ENCODE assay signal across 7 mouse cellular contexts in the genomic region with DNA sequence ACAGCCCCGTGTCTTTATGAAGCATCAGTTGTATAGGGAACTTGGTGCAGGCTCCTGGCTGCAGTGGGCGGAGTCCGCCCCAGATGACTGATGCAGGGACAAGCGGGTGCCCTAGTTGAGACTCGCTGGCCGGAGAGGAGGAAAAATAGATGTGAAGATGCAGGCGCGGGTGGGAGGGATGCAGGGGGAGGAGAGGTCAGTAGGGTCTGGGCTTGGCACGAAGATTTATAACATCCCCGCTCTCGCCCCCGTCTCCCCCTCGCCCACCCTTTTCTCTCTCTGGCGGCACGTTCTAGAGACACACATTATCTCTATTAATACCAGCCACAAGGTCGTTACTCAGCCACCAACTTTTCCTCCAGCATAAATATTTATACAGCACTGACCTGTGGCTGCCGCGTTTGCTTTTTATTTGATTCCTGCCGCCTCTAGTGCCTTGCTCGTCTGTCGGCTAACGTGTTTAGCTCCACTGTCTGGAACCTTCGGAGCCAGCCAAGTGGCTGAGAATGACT.
DNase-seq lines count a peak whose midpoint lies in the region; ATAC-seq lines count a peak whose summit lies in the region.

No protein-coding gene starts in this region.

- no peak overlapping the region for H3K27ac ChIP-seq in hindbrain, embryonic 12.5 days

- peaks cover 11% of the 10 kb centered on the region for H3K4me1 ChIP-seq in hindbrain, embryonic 12.5 days

- peak overlapping the region; percentile 9 for H3K4me3 ChIP-seq in hindbrain, embryonic 12.5 days

- ATAC-seq in hindbrain, embryonic 12.5 days (ENCODE audit: low FRiP score) = no peak
- no peak for ATAC-seq in erythroblast, adult 5-6 weeks (replicated peaks; ENCODE audit: low FRiP score, poor library complexity, severe bottlenecking)

- no peaks in the 10 kb centered on the region for H3K36me3 ChIP-seq in hindbrain, embryonic 12.5 days

- 11% methylated on average over 23 of the region's 23 CpGs for WGBS in hindbrain, embryonic 12.5 days

- H3K9ac ChIP-seq in hindbrain, embryonic 12.5 days = peak overlapping the region; percentile 19; the same call in 1 of the 2 replicates

- no peaks in the 10 kb centered on the region for H3K9me3 ChIP-seq in hindbrain, embryonic 12.5 days (replicated peaks)

- peak; percentile 32 for DNase-seq in MN1 (ENCODE audit: low spot score)
- DNase-seq in adrenal gland, postnatal 25 days = peak; percentile 22
- DNase-seq in mesoderm, embryonic 11.5 days (ENCODE audit: low read depth, low spot score) = peak; percentile 81
- DNase-seq in right cerebral cortex, adult 18-20 months = no peak
- DNase-seq in cerebellum, adult 18-20 months = no peak

- H3K27me3 ChIP-seq in hindbrain, embryonic 12.5 days = peaks cover 36% of the 10 kb centered on the region

- H3K4me2 ChIP-seq in hindbrain, embryonic 12.5 days (replicated peaks) = peak overlapping the region; percentile 48

Comparison
In these comparisons a context has a peak if more than half of its experiments do, and no peak if none do; other contexts are left out.
1. DNase-seq: peak in MN1 (single experiment), adrenal gland, postnatal 25 days (single experiment) and mesoderm, embryonic 11.5 days (single experiment); none in right cerebral cortex, adult 18-20 months (single experiment) and cerebellum, adult 18-20 months (0 of 2).